Mouse (Mus musculus): ENCODE results near the gene 9930021J03Rik.

- TF ChIP-seq GATA1 (IDR thresholded peaks at IDR 0.05; ENCODE audit: low read length) (no peak), TAL1 (IDR thresholded peaks at IDR 0.05; ENCODE audit: low read length) (no peak)
Measured at GRCm38 (mm10) chr19:29713451-29713850, 92.3 kb downstream of the 9930021J03Rik start.
